Mouse (Mus musculus): ENCODE data around the gene Scn1a. TPM values are rescaled to one million over a fixed set of nuclear protein-coding genes. Genes with fewer than 3 reads are reported as not detected.

The Scn1a gene
- polyA plus RNA-seq, 1 experiment from 2014 or later = 4.6 TPM

Other genes with a start within 250 kb of the Scn1a start
- gene Ttc21b, start 184.2 kb downstream of the Scn1a start, polyA plus RNA-seq (2014; fragmentation: Nextera tagmentation; extraction: Ambion mirVana) = 13.0 and 13.3 TPM in 2 replicates
- 2.2 and 3.8 TPM in 2 replicates for gene Scn9a, start 194.1 kb upstream of the Scn1a start, polyA plus RNA-seq (2014; fragmentation: Nextera tagmentation; extraction: Ambion mirVana)

Measured in forebrain, embryonic 14.5 days (tissue).